Mouse (Mus musculus) ES-Bruce4 (cell line): ENCODE measurements at regions not wholly inside any gene's neighbourhood (a gene's known extent, or its start where the extent isn't known, plus 50 kb on each side); places are given as distances from the start of the nearest gene placed in this dataset.

ENCODE experiments used
- H3K27ac ChIP-seq: 2 replicates; pipeline ENCODE4 v1.5.1; 2012; ENCODE audit warnings: low read length, inconsistent platforms; ENCODE audit not compliant: insufficient read depth
- H3K27me3 ChIP-seq: 2 replicates; pipeline ENCODE4 v1.6.1; 2012; ENCODE audit warnings: mild to moderate bottlenecking, low read length, inconsistent platforms; ENCODE audit not compliant: control insufficient read depth, poor library complexity, insufficient read depth, severe bottlenecking
- H3K36me3 ChIP-seq: 2 replicates; pipeline ENCODE4 v1.6.1; 2012; ENCODE audit warnings: inconsistent platforms, mild to moderate bottlenecking, low read length, moderate library complexity; ENCODE audit not compliant: control insufficient read depth, poor library complexity, insufficient read depth, severe bottlenecking
- H3K4me1 ChIP-seq: one replicate; pipeline ENCODE4 v1.8.1; 2011; ENCODE audit warnings: low read length; ENCODE audit not compliant: control insufficient read depth, insufficient read depth
- H3K4me3 ChIP-seq: 2 replicates; pipeline ENCODE4 v1.5.1; 2011; ENCODE audit warnings: low read depth, mild to moderate bottlenecking, low read length
- H3K9ac ChIP-seq: 2 replicates; pipeline ENCODE4 v1.6.1; 2012; ENCODE audit warnings: low read depth, mild to moderate bottlenecking, inconsistent platforms; ENCODE audit not compliant: poor library complexity, severe bottlenecking
- H3K9me3 ChIP-seq: replicated peaks from 2 replicates; pipeline ENCODE4 v1.6.1; 2012; ENCODE audit warnings: mild to moderate bottlenecking, low read length, inconsistent platforms; ENCODE audit not compliant: control insufficient read depth, poor library complexity, insufficient read depth, severe bottlenecking
- CTCF ChIP-seq: IDR thresholded peaks from one replicate; pipeline ENCODE4 v1.8.1; 2011; ENCODE audit warnings: low read depth, low read length
- EP300 ChIP-seq: IDR thresholded peaks from 2 replicates; pipeline ENCODE4 v1.6.1; 2011; ENCODE audit warnings: low read depth, low read length; ENCODE audit not compliant: insufficient read depth
- POLR2A ChIP-seq: IDR thresholded peaks from one replicate; pipeline ENCODE4 v1.8.1; 2011; ENCODE audit warnings: low read length; ENCODE audit not compliant: insufficient read depth

- no peak overlapping the region for H3K27ac ChIP-seq
- H3K36me3 ChIP-seq, result no peaks in the 10 kb centered on the region
- no peaks in the 10 kb centered on the region for H3K27me3 ChIP-seq
- no peaks in the 10 kb centered on the region for H3K9me3 ChIP-seq
- H3K4me3 ChIP-seq, result no peak overlapping the region
- no peak for TF ChIP-seq EP300
- TF ChIP-seq CTCF, result no peak
- no peak for TF ChIP-seq POLR2A
- H3K4me1 ChIP-seq, result no peaks in the 10 kb centered on the region
- no peak overlapping the region for H3K9ac ChIP-seq
Measured at GRCm38 (mm10) chr11:24708790-24709189, 630.9 kb downstream of the Bcl11a start.

GRCm38 (mm10) chr11:24716539-24717287 lies 638.9 kb downstream of the Bcl11a start:
- Histone ChIP-seq H3K9ac (no peak overlapping the region), H3K27me3 (no peaks in the 10 kb centered on the region), H3K9me3 (no peaks in the 10 kb centered on the region), H3K27ac (no peak overlapping the region), H3K4me3 (no peak overlapping the region), H3K4me1 (no peaks in the 10 kb centered on the region), H3K36me3 (no peaks in the 10 kb centered on the region)
- TF ChIP-seq POLR2A, result no peak
- TF ChIP-seq CTCF, result no peak
- TF ChIP-seq EP300, result no peak

GRCm38 (mm10) chr11:24724259-24724937 lies 646.5 kb downstream of the Bcl11a start:
- Histone ChIP-seq H3K9ac (no peak overlapping the region), H3K27ac (no peak overlapping the region), H3K4me1 (no peaks in the 10 kb centered on the region), H3K9me3 (no peaks in the 10 kb centered on the region), H3K27me3 (no peaks in the 10 kb centered on the region), H3K4me3 (no peak overlapping the region), H3K36me3 (no peaks in the 10 kb centered on the region)
- TF ChIP-seq CTCF (no peak), POLR2A (no peak), EP300 (no peak)

GRCm38 (mm10) chr11:24726331-24726730 lies 648.5 kb downstream of the Bcl11a start:
- H3K9me3 ChIP-seq, result no peaks in the 10 kb centered on the region
- no peak overlapping the region for H3K27ac ChIP-seq
- TF ChIP-seq EP300 (no peak), POLR2A (no peak), CTCF (no peak)
- no peak overlapping the region for H3K4me3 ChIP-seq
- H3K4me1 ChIP-seq, result no peaks in the 10 kb centered on the region
- H3K27me3 ChIP-seq, result no peaks in the 10 kb centered on the region
- no peak overlapping the region for H3K9ac ChIP-seq
- H3K36me3 ChIP-seq, result no peaks in the 10 kb centered on the region

GRCm38 (mm10) chr11:24727404-24727803 lies 649.5 kb downstream of the Bcl11a start:
- TF ChIP-seq CTCF, result no peak
- no peak for TF ChIP-seq EP300
- TF ChIP-seq POLR2A, result no peak
- H3K4me3 ChIP-seq, result no peak overlapping the region
- no peaks in the 10 kb centered on the region for H3K36me3 ChIP-seq
- H3K9ac ChIP-seq, result no peak overlapping the region
- no peaks in the 10 kb centered on the region for H3K27me3 ChIP-seq
- no peak overlapping the region for H3K27ac ChIP-seq
- no peaks in the 10 kb centered on the region for H3K4me1 ChIP-seq
- no peaks in the 10 kb centered on the region for H3K9me3 ChIP-seq

GRCm38 (mm10) chr11:24731431-24731830 lies 653.6 kb downstream of the Bcl11a start:
- H3K36me3 ChIP-seq, result no peaks in the 10 kb centered on the region
- no peak overlapping the region for H3K4me3 ChIP-seq
- H3K27ac ChIP-seq, result no peak overlapping the region
- H3K4me1 ChIP-seq, result no peaks in the 10 kb centered on the region
- no peak for TF ChIP-seq EP300
- TF ChIP-seq POLR2A, result no peak
- TF ChIP-seq CTCF, result no peak
- no peaks in the 10 kb centered on the region for H3K9me3 ChIP-seq
- H3K27me3 ChIP-seq, result no peaks in the 10 kb centered on the region; the same call in 1 of the 2 replicates
- no peak overlapping the region for H3K9ac ChIP-seq
